Mouse (Mus musculus): Measurements from ENCODE around the gene Cnst. TPM values are rescaled to one million over a fixed set of nuclear protein-coding genes. Genes with fewer than 3 reads are reported as not detected.
A peak's percentile ranks its signal among the peaks of the same experiment; 100 is the strongest.

Cnst gene
- total RNA-seq, 2 experiments from 2014 or later, result 31.9 to 34.4 TPM

DNA sequence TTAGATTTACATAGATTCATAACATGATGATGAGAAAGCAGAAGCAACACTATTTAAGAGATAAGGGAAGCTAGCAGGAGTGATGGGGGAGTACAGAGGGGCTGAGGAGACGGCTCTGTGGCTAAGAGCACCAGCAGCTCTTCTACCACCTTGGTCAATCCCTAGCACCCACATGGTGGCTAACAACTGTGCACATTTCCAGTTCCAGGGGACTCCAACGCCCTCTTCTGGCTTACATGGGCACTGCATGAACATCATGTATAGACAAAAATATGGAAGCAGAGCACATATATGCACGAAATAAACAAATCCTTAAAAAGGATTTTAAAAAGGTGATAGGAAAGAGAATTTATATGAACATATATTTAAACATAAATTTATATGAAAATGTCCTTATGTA, 4.7 kb upstream of the Cnst start:
- peak; percentile 61 for TF ChIP-seq CTCF (conservative IDR thresholded peaks at IDR 0.05)
- no peak for DNase-seq (ENCODE audit: low spot score in 2 of 2)
- H3K27ac ChIP-seq, result no peak overlapping the region

GRCm38 (mm10) chr1:179546551-179546917, 364 bp downstream of the Cnst start:
- Histone ChIP-seq H3K4me3 (peak overlapping the region; percentile 89), H3K27ac (peak overlapping the region; percentile 98)
- peak; percentile 63 to 67 for DNase-seq (ENCODE audit: low spot score in 2 of 2)
- peak; percentile 39 for TF ChIP-seq CTCF (conservative IDR thresholded peaks at IDR 0.05)

More for the DNA sequence above, 4.7 kb upstream of the Cnst start:
- no peak overlapping the region for H3K4me3 ChIP-seq

DNA sequence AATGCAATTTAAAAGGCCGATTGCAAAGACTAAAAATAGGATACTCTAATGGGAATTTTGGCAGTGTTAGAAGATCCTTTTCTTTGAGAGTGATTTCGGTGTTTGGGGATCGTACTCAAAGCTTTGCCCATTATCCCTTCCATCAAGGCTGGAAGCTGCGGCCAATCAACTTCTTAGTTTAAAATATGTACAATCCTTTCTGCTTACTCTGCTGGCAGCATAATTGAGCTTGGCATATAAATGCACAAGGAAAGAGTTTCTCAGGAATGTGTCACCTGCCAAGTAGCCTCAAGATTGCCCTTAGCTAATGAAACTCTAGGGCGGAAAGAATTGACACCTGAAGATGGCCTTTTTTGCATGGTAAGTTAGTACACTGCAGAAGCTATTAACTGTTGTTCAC, 1.0 kb downstream of the Cnst start:
- DNase-seq (ENCODE audit: low spot score in 2 of 2), result no peak
- TF ChIP-seq CTCF (conservative IDR thresholded peaks at IDR 0.05), result no peak
- Histone ChIP-seq H3K4me3 (peak overlapping the region; percentile 89), H3K27ac (peak overlapping the region; percentile 98)

- no peak for DNase-seq (ENCODE audit: low spot score in 2 of 2)
- TF ChIP-seq CTCF (conservative IDR thresholded peaks at IDR 0.05), result no peak
- H3K4me3 ChIP-seq, result no peak overlapping the region
- H3K27ac ChIP-seq, result no peak overlapping the region
Observed at GRCm38 (mm10) chr1:179548220-179548619, 2.0 kb downstream of the Cnst start.

GRCm38 (mm10) chr1:179548996-179549752, 3.0 kb downstream of the Cnst start:
- Histone ChIP-seq H3K4me3 (no peak overlapping the region), H3K27ac (no peak overlapping the region)
- TF ChIP-seq CTCF (conservative IDR thresholded peaks at IDR 0.05), result no peak
- no peak for DNase-seq (ENCODE audit: low spot score in 2 of 2)

DNA sequence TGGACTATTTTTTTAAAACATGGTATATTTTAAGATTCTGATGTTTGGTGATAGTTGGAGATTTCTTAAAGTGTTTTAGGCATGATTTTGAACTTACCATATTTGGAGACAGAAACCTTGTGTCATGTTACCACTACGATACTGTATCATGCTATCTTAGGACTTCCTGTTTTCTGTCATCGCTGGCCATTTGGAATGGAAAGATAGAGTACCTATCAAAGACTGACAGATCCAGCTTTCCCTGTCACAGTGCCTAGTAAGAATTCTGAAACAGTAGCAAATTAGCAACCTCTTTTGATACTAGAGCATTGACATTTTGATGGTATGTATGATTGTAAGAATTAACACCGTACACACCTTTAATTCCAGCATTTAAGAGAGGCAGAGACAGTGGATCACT, 5.2 kb downstream of the Cnst start:
- TF ChIP-seq CTCF (conservative IDR thresholded peaks at IDR 0.05), result no peak
- Histone ChIP-seq H3K27ac (no peak overlapping the region), H3K4me3 (no peak overlapping the region)
- DNase-seq (ENCODE audit: low spot score in 2 of 2), result no peak

DNA sequence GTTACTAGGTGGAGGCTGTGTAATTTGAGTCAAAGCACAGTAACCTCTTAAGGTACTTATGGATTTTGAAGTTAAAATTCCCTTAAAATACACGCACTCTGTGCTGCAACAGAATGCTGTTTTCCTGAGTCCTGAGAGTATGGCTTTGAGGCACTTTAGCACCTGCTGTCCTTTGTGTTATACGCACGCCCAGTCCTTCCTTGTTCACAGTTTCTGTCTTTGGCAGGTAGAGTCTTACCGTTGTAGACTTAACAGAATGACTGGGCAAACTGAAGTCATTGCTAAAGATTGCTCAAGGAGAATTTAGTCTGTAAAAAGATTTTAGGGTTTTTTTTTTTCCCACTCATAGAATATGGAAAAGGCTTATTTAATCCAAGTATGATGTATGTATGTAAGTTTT, 5.8 kb downstream of the Cnst start:
- H3K4me3 ChIP-seq, result no peak overlapping the region
- DNase-seq (ENCODE audit: low spot score in 2 of 2), result no peak
- TF ChIP-seq CTCF (conservative IDR thresholded peaks at IDR 0.05), result no peak
- H3K27ac ChIP-seq, result no peak overlapping the region

DNA sequence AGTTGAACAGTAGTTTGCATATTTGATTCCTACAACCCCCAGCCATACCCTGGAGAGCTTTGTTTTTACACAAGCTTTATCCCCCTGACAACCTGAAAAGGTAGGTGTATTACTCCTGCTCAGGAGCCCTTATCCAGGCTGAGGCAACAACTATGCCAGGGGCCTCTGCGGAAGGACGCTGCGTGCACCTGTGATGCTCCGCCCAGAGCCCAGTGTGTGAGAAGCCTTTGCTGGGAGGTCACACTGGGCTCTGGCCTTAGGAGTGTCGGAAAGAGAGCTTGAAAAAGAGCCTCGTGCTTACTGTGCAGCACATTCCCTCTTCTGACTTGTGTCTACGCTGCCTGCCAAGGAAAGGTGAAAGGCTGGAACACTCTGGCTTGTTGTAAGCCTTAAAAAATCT, 6.6 kb downstream of the Cnst start:
- TF ChIP-seq CTCF (conservative IDR thresholded peaks at IDR 0.05), result no peak
- Histone ChIP-seq H3K27ac (peak overlapping the region; percentile 12; the same call in 1 of the 2 replicates), H3K4me3 (no peak overlapping the region)
- no peak for DNase-seq (ENCODE audit: low spot score in 2 of 2)

DNA sequence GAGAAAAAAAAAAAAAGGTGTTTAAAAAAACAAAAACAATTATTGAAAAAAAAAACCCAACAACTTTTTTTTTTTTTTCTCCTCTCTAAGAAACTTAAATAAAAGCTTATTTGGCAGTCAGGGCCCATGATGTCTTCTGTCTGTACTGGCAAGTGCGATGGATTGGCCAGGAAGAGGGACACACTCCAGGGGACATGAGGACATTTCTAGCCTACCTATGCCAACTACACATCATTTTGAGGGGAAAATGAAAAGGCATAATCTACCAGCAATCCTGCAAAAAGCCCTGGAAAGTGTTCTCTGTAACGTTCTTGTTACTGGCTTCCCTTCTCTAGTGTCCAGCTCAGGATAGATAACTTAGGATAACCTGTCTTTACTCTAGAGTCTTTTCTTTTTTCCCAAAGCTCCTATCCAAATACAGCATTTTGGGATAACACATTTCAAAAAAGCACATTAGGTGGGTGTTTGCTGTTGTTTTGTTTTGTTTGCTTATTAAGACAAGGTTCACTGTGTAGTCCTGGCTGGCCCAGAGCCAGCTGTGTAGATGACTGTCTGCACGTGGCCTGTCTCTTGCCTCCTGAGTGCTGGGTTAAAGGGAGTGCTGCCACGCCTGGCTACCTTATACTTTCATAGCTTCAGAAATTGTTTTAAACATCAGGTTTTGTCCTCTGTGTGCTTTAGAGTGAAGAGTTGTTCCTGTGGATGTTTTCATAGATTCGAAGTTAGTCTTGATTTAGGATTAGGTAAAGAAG, 7.2 kb downstream of the Cnst start:
- no peak for TF ChIP-seq CTCF (conservative IDR thresholded peaks at IDR 0.05)
- H3K4me3 ChIP-seq, result no peak overlapping the region

DNA sequence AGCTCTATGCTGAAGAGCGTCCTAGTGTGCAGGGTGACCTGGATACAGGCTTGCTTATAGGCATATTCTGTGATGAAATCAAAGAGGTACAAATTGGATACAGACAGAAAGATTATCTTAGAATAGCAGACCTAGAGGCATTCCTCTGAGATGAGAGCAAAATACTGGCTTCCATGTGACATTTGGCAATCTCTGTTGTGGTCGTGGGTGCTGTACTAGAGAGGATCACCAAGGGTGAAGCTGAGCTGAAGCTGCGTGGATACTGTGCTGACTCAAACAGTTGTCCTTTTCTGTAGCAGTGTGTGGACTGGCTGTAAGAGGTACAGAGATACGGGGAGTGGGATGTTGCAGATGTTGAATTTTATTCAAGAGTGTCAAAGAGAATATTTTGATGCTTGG, 7.8 kb downstream of the Cnst start:
- H3K4me3 ChIP-seq, result no peak overlapping the region
- DNase-seq (ENCODE audit: low spot score in 2 of 2), result no peak
- H3K27ac ChIP-seq, result no peak overlapping the region
- no peak for TF ChIP-seq CTCF (conservative IDR thresholded peaks at IDR 0.05)

More for the DNA sequence above, 7.2 kb downstream of the Cnst start:
- no peak for DNase-seq (ENCODE audit: low spot score in 2 of 2)
- no peak overlapping the region for H3K27ac ChIP-seq

DNA sequence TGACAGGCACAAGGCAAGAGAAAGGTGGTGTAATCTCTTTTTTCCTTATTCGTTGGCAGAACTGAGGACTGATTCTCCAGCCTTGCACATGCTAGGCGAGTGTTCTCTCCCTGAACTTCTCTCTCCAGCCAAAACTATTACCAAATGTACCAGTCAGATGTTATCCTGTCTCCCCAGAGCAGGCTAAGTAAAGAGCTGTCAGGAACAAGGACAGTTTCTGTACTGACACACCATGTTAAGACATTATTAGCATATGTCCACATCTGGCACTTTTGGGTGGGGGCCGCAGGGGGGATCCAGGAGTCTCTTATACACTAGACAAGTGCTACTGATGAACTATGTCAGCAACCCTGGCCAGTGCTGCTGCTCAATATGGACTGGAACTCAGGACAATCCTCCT, 10.8 kb downstream of the Cnst start:
- no peak overlapping the region for H3K4me3 ChIP-seq
- TF ChIP-seq CTCF (conservative IDR thresholded peaks at IDR 0.05), result no peak
- no peak overlapping the region for H3K27ac ChIP-seq
- no peak for DNase-seq (ENCODE audit: low spot score in 2 of 2)

GRCm38 (mm10) chr1:179559446-179560194, 13.4 kb downstream of the Cnst start:
- DNase-seq (ENCODE audit: low spot score in 2 of 2), result no peak
- no peak overlapping the region for H3K4me3 ChIP-seq
- TF ChIP-seq CTCF (conservative IDR thresholded peaks at IDR 0.05), result no peak
- H3K27ac ChIP-seq, result 0 out of 2 replicates have a peak overlapping the region, but pooled peaks have one; percentile 2

DNA sequence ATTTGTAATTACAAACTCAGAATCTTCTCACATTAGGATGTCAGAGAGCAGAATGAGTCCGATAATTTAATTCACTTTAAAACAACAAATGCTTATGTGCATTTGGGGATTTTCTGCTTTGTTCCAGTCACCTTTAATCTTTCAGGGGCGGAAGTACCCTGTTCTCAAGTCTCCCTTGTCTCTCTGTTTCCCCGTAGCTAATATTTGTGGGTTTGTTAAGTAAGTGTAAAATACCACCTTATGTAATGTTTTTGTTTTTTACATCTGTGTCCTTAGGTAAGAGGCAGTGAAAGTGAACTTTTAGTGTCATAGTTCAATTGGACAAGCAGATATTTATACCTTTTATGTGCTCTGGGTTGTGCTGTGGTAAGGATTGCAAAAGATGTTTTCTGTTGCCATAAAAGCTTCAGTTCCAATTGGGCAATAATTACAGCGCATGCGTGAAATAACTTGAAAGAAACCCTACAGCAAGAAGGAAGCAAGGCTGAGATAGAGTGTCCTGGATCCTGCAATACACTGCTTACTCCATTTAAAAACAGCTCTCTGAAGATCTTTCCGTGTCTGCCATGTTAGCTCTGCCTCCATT, 14.8 kb downstream of the Cnst start:
- no peak overlapping the region for H3K27ac ChIP-seq
- DNase-seq (ENCODE audit: low spot score in 2 of 2), result no peak
- TF ChIP-seq CTCF (conservative IDR thresholded peaks at IDR 0.05), result no peak
- H3K4me3 ChIP-seq, result no peak overlapping the region
